Mouse (Mus musculus) heart, embryonic 14.5 days (tissue): ENCODE results near the gene 1700023F06Rik. TPM values are rescaled to one million over a fixed set of nuclear protein-coding genes. Genes with fewer than 3 reads are reported as not detected.

Source experiments
- ATAC-seq: fragments of 200-750 bp; cut with Nextera tagmentation; 2 replicates; pipeline ENCODE4 v1.8.0; 2017; ENCODE audit warnings: low read depth, moderate TSS enrichment; ENCODE audit not compliant: insufficient number of reproducible peaks, insufficient read depth, low FRiP score
- H3K27ac ChIP-seq, 2 experiments: fragments of 200-500 bp in 1 of 2; fragments of 300-500 bp in 1 of 2; sonication (generic) in 1 of 2; replicated peaks in 1 of 2; 2 replicates each; pipeline ENCODE4 v1.5.1; 2012 to 2014; ENCODE audit warnings: low read depth in 2 of 2, low read length in 2 of 2, control low read depth in 1 of 2, mild to moderate bottlenecking in 1 of 2, mixed read lengths in 1 of 2; ENCODE audit not compliant: control insufficient read depth in 1 of 2, insufficient read depth in 1 of 2
- H3K27me3 ChIP-seq: fragments of 300-500 bp; sonication (generic); 2 replicates; pipeline ENCODE4 v1.6.1; 2014; ENCODE audit warnings: mild to moderate bottlenecking, low read length, control low read depth; ENCODE audit not compliant: control insufficient read depth, insufficient read depth
- H3K36me3 ChIP-seq: fragments of 300-500 bp; sonication (generic); 2 replicates; pipeline ENCODE4 v1.6.1; 2014; ENCODE audit warnings: mild to moderate bottlenecking, control low read depth, low read length, mixed read lengths; ENCODE audit not compliant: control insufficient read depth, insufficient read depth
- H3K4me1 ChIP-seq, 2 experiments: fragments of 200-500 bp in 1 of 2; fragments of 300-500 bp in 1 of 2; sonication (generic) in 1 of 2; 2 replicates each; pipeline ENCODE4 v1.6.1; 2012 to 2014; ENCODE audit warnings: low read length in 2 of 2, control low read depth in 1 of 2, mixed read lengths in 1 of 2; ENCODE audit not compliant: control insufficient read depth in 2 of 2, insufficient read depth in 2 of 2
- H3K4me2 ChIP-seq: fragments of 300-500 bp; sonication (generic); 2 replicates; pipeline ENCODE4 v1.6.1; 2014; ENCODE audit warnings: mild to moderate bottlenecking, low read length
- H3K4me3 ChIP-seq, 2 experiments: fragments of 200-500 bp in 1 of 2; fragments of 300-500 bp in 1 of 2; sonication (generic) in 1 of 2; 2 replicates each; pipeline ENCODE4 v1.5.1; 2012 to 2014; ENCODE audit warnings: low read length in 2 of 2, mild to moderate bottlenecking in 2 of 2, control low read depth in 1 of 2, low read depth in 1 of 2, moderate library complexity in 1 of 2; ENCODE audit not compliant: control insufficient read depth in 1 of 2, insufficient read depth in 1 of 2
- H3K9ac ChIP-seq: fragments of 300-500 bp; sonication (generic); 2 replicates; pipeline ENCODE4 v1.6.1; 2014; ENCODE audit warnings: mild to moderate bottlenecking, low read length
- H3K9me3 ChIP-seq: fragments of 300-500 bp; sonication (generic); 2 replicates; pipeline ENCODE4 v1.6.1; 2016; ENCODE audit warnings: low read length, control low read depth; ENCODE audit not compliant: control insufficient read depth
- WGBS: fragments of 180-500 bp; shearing (Covaris S2); extraction: QIAGEN DNeasy Blood & Tissue Kit; methylation state at CpG from one replicate; pipeline ENCODE4 v1.1.7; 2014; 5-methylcytosine and 5-hydroxymethylcytosine counted together
- polyA plus RNA-seq: library from polyadenylated mRNA; unstranded; fragments of >200 nt; fragmentation: Nextera tagmentation; extraction: Ambion mirVana; gene quantifications from 2 replicates; pipeline ENCODE4 v1.2.1, GENCODE M21; 2014

Gene 1700023F06Rik
- polyA plus RNA-seq, 1 experiment from 2014 or later: 0.30 TPM

DNA sequence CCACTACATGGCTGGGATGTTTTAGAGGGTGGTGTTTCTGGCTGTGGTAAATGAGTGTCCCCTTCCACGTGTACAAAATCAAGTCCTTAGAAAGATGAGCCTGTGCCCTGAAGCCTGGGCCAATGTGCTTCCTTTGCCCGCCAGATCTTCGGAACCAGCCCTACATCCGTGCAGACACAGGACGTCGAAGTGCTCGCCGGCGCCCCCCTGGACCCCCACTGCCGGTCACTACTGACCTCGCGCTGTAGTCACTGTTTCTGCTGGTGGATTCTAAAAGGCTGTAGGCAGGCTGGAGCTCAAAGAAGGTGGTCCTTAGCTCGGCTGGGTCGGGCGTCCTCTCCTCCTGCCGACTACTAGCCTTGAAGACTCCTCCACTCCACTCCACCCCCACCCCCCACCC, 10.0 kb downstream of the 1700023F06Rik start:
- Histone ChIP-seq H3K9me3 (no peaks in the 10 kb centered on the region), H3K36me3 (no peaks in the 10 kb centered on the region), H3K4me2 (peak overlapping the region; percentile 82), H3K9ac (no peak overlapping the region), H3K27me3 (peaks cover 76% of the 10 kb centered on the region), H3K4me3 (no peak overlapping the region), H3K27ac (no peak overlapping the region), H3K4me1 (peaks cover 8 to 26% of the 10 kb centered on the region in 2 experiments)
- no peak for ATAC-seq
- 10% methylated on average over 16 of the region's 16 CpGs for WGBS

DNA sequence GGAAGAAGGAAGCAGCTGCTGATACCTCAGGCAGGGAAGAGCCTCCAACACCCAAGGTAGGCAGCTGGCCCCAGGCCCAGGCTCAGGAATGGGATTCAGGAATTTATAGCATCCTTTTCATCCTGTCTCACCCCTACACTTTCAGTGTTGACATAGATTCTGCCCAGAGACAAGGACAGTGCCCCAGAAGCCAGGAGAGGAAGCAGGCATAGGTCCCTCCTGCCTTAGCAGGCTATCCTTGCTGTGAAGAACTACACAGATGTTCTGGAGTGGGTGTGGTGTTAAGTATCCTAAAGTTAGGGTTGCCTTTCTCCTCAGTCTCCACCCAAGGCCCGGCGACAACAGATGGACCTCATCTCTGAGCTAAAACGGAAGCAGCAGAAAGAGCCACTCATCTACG, 11.0 kb downstream of the 1700023F06Rik start:
- Histone ChIP-seq H3K9ac (no peak overlapping the region), H3K27ac (no peak overlapping the region), H3K27me3 (peaks cover 86% of the 10 kb centered on the region), H3K4me1 (peaks cover 8 to 27% of the 10 kb centered on the region in 2 experiments), H3K4me3 (no peak overlapping the region), H3K9me3 (no peaks in the 10 kb centered on the region), H3K36me3 (no peaks in the 10 kb centered on the region), H3K4me2 (no peak overlapping the region)
- no peak for ATAC-seq
- 68% methylated on average over 4 of the region's 4 CpGs for WGBS

DNA sequence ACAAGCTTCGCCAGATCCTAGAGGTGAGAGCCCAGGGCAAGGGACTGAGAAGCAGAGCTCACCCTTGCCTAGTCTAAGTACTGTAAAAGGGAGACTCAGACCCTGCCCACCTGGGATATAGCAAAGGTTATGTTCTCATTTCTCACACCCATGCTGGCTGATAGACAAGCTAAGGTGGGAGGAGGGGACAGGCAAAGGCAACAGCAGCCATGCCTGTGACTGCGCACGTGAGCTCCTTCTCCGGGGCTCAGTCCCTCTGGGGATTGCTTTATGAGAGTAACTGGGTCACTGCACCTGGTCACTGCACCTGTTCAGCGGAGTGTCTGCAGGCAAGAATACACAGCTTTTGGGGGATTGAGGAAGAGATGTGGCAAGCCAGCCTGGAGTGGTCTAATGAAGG, 12.7 kb downstream of the 1700023F06Rik start:
- no peaks in the 10 kb centered on the region for H3K9me3 ChIP-seq
- H3K4me1 ChIP-seq: peaks cover 4 to 13% of the 10 kb centered on the region in 2 experiments; a peak in 3 of 4 replicates
- H3K9ac ChIP-seq: no peak overlapping the region
- peaks cover 99% of the 10 kb centered on the region for H3K27me3 ChIP-seq
- H3K36me3 ChIP-seq: no peaks in the 10 kb centered on the region
- WGBS: 81% methylated on average over 5 of the region's 5 CpGs
- no peak overlapping the region for H3K4me2 ChIP-seq
- H3K4me3 ChIP-seq: no peak overlapping the region
- H3K27ac ChIP-seq: no peak overlapping the region
- ATAC-seq: no peak

DNA sequence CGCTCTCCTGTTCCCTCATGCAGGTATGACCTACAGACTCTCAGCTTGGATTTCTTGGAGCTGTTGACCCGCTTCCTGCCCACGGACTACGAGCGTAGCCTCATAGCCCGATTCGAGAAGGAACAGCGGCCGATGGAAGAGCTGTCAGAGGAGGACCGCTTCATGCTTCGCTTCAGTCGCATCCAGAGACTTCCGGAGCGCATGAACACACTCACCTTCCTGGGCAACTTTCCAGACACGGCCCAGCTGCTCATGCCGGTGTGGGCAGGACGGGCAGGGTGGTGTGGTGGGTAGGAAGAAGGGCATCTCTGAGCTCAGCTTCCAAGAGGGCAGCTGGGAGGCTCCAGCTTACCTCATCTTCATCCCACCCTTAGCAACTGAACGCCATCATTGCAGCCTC, 13.1 kb downstream of the 1700023F06Rik start:
- no peak for ATAC-seq
- H3K9ac ChIP-seq: no peak overlapping the region
- peaks cover 4 to 13% of the 10 kb centered on the region in 2 experiments; a peak in 3 of 4 replicates for H3K4me1 ChIP-seq
- H3K4me3 ChIP-seq: no peak overlapping the region
- H3K9me3 ChIP-seq: no peaks in the 10 kb centered on the region
- no peaks in the 10 kb centered on the region for H3K36me3 ChIP-seq
- H3K4me2 ChIP-seq: no peak overlapping the region
- H3K27ac ChIP-seq: no peak overlapping the region
- 82% methylated on average over 18 of the region's 18 CpGs for WGBS
- H3K27me3 ChIP-seq: peaks cover 99% of the 10 kb centered on the region

DNA sequence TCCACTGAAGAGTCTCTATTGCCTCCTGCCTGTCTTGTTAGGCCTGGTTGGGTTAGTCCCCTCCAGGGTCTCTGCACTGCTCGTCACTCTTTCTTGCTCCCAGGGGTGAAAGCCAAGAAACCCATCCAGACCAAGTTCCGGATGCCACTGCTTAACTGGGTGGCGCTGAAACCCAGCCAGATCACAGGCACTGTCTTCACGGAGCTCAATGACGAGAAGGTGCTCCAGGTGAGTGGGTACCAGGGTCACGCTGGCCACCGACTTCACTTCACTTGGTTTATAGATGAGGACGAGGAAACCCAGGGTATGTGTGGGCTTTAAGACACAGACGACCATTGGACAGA, 14.6 kb downstream of the 1700023F06Rik start:
- Histone ChIP-seq H3K4me1 (peaks cover 0 to 3% of the 10 kb centered on the region in 2 experiments; a peak in 3 of 4 replicates), H3K9me3 (no peaks in the 10 kb centered on the region), H3K36me3 (no peaks in the 10 kb centered on the region), H3K27me3 (peaks cover 89% of the 10 kb centered on the region), H3K27ac (no peak overlapping the region), H3K4me2 (no peak overlapping the region), H3K9ac (no peak overlapping the region), H3K4me3 (no peak overlapping the region)
- ATAC-seq: no peak
- WGBS: 36% methylated on average over 9 of the region's 9 CpGs

DNA sequence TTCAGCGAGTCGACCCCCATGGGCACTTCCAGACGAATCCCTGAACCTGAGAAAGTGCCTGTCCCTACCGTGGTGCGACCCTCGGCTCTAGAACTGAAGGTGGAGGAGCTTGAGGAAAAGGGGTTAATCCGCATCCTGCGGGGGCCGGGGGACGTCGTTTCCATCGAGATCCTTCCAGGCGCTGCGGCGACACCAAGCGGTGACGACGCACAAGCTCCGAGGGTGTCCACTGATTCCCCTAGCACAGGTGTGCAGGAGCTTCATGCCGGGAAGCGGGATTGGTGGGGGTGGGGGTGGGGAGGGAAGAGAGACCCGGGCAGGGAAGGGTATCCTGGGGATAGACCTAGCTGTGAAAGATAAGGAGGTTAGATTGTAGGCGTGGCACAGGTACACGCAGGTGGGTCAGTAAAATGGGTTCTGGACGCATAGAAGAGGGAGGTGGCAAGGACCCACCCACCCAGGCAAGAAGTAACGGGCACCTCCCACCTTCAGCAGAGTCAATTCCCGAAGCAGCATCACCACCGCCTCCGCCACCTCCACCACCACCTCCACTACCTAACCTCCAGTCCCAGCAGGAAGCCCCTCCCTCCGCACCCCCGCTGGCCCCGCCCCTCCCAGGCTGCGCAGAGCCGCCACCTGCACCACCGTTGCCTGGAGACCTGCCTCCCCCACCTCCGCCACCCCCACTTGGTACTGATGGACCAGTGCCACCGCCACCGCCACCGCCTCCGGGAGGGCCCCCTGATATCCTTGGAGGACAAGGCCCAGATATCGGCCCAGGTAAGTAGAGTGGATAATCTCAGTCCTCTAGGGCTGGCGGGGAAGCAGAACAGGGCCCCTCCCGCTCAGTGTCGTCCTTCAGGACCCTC, 15.2 kb downstream of the 1700023F06Rik start:
- Histone ChIP-seq H3K4me1 (peaks cover 0 to 3% of the 10 kb centered on the region in 2 experiments; a peak in 1 of 4 replicates), H3K4me3 (peak overlapping the region; percentile 25 to 29; a peak in 3 of 4 replicates), H3K27me3 (peaks cover 83% of the 10 kb centered on the region), H3K9me3 (no peaks in the 10 kb centered on the region), H3K27ac (no peak overlapping the region), H3K4me2 (peak overlapping the region; percentile 60), H3K9ac (no peak overlapping the region), H3K36me3 (no peaks in the 10 kb centered on the region)
- WGBS: 8% methylated on average over 42 of the region's 44 CpGs
- no peak for ATAC-seq

DNA sequence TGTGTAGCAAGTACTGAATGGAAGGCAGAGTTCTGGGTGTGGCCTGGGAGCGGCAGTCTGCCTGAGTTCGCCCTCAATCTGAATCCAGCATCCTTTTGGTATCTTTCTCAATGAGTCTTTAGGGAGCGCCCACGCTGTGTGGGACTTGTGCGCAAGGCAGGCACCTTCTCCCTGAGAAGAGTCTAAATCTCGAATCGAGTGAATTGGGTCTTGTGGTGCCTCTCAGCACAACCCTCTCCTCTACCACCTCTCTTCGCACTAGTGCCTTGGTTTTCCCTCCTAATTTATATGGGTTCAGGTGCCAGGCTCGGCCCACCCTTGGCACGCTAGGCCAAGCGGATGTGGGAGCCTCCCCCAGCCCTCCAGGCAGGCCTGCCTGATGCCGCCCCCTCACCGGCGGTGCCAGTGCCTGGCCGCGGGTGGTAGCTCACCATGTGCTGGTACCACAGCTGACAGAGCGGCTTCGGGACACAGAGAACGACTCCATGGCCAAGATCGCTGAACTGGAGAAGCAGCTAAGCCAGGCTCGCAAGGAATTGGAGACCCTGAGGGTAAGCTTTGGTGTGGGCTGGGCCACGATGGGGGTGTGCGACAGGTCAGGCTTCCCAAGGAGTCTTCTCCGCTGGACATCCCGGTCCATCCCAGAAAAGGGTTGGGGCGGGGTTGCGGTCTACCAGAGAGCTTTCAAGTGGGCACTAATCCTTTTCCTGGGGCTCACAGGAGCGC, 16.0 kb downstream of the 1700023F06Rik start:
- no peaks in the 10 kb centered on the region for H3K9me3 ChIP-seq
- ATAC-seq: no peak
- 19% methylated on average over 28 of the region's 28 CpGs for WGBS
- peaks cover 76% of the 10 kb centered on the region for H3K27me3 ChIP-seq
- H3K4me1 ChIP-seq: peaks cover 0 to 3% of the 10 kb centered on the region in 2 experiments; a peak in 1 of 4 replicates
- no peak overlapping the region for H3K9ac ChIP-seq
- peak overlapping the region; percentile 60 for H3K4me2 ChIP-seq
- H3K4me3 ChIP-seq: peak overlapping the region; percentile 25 to 29; a peak in 3 of 4 replicates
- H3K36me3 ChIP-seq: no peaks in the 10 kb centered on the region
- no peak overlapping the region for H3K27ac ChIP-seq
